Mouse (Mus musculus): ENCODE measurements around the gene Sar1b. TPM values are rescaled to one million over a fixed set of nuclear protein-coding genes. Genes with fewer than 3 reads are reported as not detected.
"Not testable (repeated sequence)": the region's sequence is repeated elsewhere in the genome, so short reads cannot be mapped to it uniquely, and the experiment has no call there.

Gene Sar1b
- 100 to 1,000 TPM; 119 to 133 TPM for total RNA-seq (2021)
- long read RNA-seq, experiment 1, transcript Sar1b-201 (7 exons, 1,201 nt), result major isoform, 89 of 98 reads
- long read RNA-seq, experiment 1, partial matches to known transcripts, result 3 of 98 reads
- long read RNA-seq, experiment 1, other reads (novel, unspliced or antisense), result 6 of 98 reads
- long read RNA-seq, experiment 2, transcript Sar1b-201 (7 exons, 1,201 nt), result major isoform, 126 of 134 reads
- long read RNA-seq, experiment 2, partial matches to known transcripts, result 0 of 134 reads
- long read RNA-seq, experiment 2, other reads (novel, unspliced or antisense), result 8 of 134 reads

DNA sequence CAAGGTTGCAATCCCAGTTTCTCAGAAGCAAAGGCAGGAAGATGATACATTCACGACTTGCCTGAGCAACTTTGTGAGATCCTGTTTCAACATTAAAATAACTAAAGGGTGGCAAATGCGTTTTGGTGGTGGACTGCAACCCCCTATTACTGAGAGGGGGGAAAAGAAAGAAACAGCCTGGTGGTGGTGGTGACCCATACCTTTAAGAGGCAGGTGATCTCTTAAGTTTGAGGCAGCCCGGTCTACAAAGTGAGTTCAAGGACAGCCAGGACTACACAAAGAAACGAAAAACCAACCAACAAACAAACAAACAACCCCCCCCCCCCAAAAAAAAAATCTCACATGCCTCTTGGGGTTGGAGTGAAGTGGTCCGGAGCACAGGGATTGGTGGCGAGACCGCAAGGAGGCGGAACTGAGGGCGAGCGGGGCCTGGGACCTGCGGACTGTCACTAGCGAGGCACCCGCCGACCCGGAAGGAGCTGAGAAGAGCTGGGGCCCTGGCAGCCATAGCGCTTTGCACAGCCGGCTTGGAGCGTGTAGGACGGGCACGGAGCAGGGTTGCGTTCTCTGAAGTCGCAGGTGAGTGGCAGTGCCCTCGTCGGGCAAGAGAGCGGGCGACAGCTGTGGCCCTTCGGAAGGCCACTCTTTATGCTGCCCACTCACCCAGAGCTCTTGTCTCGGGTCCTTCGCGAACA, at the start of gene Sar1b, which contains the start of gene Sec24a:
Gene Sar1b, plus strand, starts transcription at position 475 of the 695 bp plus-strand sequence.
Gene Sec24a, minus strand, starts transcription at position 422 of the 695 bp plus-strand sequence.
- DNase-seq, result peak; percentile 88

DNA sequence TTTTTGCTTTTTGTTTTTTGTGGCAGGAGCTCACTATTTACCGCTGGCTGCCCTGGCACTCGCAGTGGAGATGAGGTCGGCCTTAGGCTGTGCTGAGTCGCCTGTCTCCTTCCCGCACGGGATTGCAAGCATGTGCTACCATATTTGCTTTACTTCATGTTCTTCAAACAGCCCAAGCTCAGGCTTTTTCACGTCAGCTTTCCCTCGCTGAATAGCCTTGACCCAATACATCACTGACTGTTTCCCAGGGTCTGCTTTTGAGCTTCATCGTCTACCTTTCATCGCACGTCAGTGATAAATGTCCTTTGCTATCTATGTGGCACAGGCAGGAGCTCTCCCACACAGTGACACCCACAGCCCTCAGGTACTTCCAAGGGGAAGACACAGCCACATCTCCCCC, 42.4 kb upstream of the Sar1b start:
- DNase-seq, result no peak

DNA sequence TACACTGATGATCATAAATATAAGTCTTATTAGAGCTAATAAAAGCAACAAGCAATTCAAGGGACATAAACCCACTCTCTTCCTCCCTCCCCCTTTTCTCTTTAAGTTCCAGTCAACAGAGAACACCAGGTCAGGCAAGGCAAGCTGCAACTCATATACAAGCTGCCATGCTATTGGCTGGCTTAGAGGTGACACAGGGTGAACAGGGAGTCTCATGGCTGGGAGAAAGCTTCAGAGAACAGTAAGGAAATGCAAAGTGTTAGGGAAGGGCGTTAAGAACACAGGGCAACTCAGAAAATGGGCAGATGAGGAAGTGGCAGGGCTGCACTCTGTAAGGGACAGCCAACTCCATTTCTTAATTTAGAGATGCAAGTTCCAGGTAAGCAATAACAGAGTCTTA, 30.6 kb upstream of the Sar1b start:
- no peak for DNase-seq

DNA sequence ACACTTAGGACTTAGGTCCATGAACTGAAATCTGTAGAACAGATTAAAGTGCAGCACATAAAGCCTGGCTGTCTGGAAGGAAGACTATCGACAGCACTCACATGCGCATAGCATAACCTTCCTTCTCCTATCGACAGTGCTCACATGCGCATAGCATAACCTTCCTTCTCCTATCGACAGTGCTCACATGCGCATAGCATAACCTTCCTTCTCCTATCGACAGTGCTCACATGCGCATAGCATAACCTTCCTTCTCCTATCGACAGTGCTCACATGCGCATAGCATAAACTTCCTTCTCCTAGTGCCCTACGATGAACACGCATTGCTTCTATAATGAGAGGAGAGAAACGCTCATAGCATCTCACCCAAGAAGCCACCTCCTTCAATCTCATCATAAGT, 29.3 kb upstream of the Sar1b start:
- DNase-seq, result not testable (repeated sequence)

- DNase-seq, result no peak
These were observed 24.7 kb upstream of the Sar1b start for GRCm38 (mm10) chr11:51738651-51739403.

GRCm38 (mm10) chr11:51740701-51741100, 22.8 kb upstream of the Sar1b start:
- no peak for DNase-seq

GRCm38 (mm10) chr11:51746096-51746495, 17.4 kb upstream of the Sar1b start:
- DNase-seq, result no peak

DNA sequence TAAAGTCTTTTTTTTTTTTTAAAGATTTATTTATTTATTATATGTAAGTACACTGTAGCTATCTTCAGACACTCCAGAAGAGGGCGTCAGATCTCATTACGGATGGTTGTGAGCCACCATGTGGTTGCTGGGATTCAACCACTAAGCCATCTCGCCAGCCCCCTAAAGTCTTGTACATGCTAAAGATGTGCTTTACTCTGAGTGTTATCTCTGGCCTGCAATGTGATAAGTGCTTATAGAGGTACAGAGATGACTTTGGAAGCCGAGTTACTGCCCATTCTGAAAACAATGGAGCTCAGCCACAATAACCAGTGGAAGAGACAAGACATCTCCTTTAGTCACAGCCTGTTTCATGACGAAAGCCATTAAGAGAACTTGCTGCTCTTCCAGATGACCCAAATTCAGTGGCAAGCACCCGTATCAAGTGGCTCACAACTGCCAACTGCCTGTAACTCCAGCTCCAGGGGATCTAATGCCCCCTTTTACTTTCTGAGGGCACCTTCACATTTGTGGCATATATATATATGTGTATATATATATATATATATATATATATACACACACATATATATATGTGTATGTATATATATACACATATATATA, 11.8 kb upstream of the Sar1b start:
- DNase-seq, result not testable (repeated sequence)

- peak; percentile 48 for DNase-seq
These were observed 7.7 kb upstream of the Sar1b start for GRCm38 (mm10) chr11:51755621-51756311.

- peak; percentile 93 for DNase-seq
These were observed 7.1 kb upstream of the Sar1b start for GRCm38 (mm10) chr11:51756352-51756771.

DNA sequence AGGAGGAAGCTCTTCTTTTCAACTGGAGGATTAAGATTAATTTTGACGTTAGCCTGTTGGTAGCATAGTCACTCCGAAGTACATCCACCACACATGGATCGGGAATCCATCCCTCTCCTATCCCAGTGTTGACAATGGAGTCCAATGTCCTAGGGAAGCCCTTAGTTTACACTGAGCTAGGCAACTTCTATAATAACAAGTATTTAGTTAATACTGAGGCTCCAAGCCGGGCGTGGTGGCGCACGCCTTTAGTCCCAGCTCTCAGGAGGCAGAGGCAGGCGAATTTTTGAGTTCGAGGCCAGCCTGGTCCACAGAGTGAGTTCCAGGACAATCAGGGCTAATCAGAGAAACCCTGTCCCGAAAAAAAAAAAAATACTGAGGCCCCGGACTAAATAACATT, 6.5 kb upstream of the Sar1b start:
- DNase-seq, result no peak

DNA sequence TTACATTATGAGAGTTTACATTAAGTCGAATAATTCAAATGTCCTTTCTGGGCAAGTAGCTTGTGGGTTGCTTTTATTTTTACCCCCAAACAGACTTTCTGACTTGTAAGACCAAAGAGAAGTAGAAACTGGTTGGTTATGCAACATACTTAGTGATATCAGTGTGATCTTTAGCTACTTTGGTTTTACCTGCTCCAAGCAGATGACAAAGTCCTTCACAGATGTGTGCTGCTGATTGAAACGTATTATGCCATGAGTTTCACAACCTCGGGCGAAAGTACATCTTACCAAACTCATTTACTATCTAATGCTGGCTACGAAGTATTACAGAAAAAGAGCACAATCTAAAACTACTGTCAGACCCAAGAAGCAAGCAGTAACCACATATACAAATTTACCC, 5.9 kb upstream of the Sar1b start:
- no peak for DNase-seq

GRCm38 (mm10) chr11:51758207-51758606, 5.3 kb upstream of the Sar1b start:
- not testable (repeated sequence) for DNase-seq

GRCm38 (mm10) chr11:51759251-51759650, 4.2 kb upstream of the Sar1b start:
- no peak for DNase-seq

GRCm38 (mm10) chr11:51759941-51760657, 3.4 kb upstream of the Sar1b start:
- no peak for DNase-seq

- DNase-seq, result no peak
These were observed 2.2 kb upstream of the Sar1b start for GRCm38 (mm10) chr11:51761241-51761640.

GRCm38 (mm10) chr11:51763955-51764354, 468 bp downstream of the Sar1b start:
- DNase-seq, result no peak

DNA sequence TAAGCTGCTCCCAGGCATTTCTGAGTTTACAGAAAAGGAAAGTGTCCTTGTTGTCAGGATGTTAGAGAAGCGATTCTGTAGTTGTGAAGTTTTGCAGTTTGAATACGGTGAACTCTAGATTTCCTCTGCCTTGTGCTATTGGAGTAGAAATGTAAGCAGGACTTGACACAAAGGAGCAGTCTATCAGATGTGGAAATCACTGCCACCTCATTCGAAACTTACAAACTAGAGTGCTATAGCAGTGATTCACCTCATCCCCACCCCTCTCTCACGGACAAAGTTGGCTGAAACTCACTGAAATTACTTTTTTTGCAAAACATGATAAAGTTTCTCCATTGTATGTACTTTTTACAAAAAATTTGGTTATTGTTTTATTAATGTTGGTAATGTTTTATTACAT, 1.3 kb downstream of the Sar1b start:
- no peak for DNase-seq

DNA sequence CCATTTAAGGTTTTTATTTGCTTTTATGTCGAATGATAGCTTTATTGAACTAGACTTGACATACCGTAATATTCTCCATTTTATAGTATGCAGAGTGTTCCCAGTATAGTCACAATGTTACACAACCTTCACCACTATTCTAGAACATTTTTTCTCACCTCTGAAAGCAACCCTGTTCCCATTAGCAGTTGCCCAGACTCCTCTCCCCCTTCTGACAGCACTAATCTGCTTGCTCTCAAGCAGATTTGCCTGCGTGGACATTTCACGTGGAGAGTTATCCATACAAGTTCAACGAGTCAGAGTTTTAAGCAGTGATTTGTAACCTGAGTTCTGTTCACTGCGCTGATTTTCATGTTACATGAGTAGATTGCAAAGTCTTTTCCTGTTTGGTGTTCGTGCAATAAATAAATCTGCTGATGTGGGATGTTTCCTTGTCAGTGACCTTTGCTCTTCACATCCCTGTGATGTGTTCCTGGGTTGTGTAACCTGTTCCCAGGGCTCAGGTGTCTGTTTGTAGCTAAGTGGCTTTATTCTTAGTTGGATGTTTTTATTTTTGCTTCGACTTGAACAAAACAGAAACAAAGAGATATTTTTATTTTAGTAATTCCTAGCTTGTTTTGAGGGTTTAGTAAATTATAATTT, 4.2 kb downstream of the Sar1b start:
- DNase-seq, result no peak

- no peak for DNase-seq
These were observed 4.8 kb downstream of the Sar1b start for GRCm38 (mm10) chr11:51768296-51768695.

- no peak for DNase-seq
These were observed 12.0 kb downstream of the Sar1b start for GRCm38 (mm10) chr11:51775507-51775906.
